Mouse (Mus musculus) testis, adult 2 months (tissue): ENCODE data around the gene Tiam1. TPM values are rescaled to one million over a fixed set of nuclear protein-coding genes. Genes with fewer than 3 reads are reported as not detected.

Experiments
- H3K27ac ChIP-seq: fragments of 200-500 bp; 2 replicates; pipeline ENCODE4 v1.5.1; 2012; ENCODE audit warnings: low read depth, low read length; ENCODE audit not compliant: control insufficient read depth, insufficient read depth
- H3K27me3 ChIP-seq: fragments of 200-500 bp; 2 replicates; pipeline ENCODE4 v1.6.1; 2012; ENCODE audit warnings: mild to moderate bottlenecking, low read length, moderate library complexity; ENCODE audit not compliant: control insufficient read depth, insufficient read depth
- H3K36me3 ChIP-seq: fragments of 200-500 bp; 2 replicates; pipeline ENCODE4 v1.6.1; 2012; ENCODE audit warnings: mild to moderate bottlenecking, low read length; ENCODE audit not compliant: control insufficient read depth, insufficient read depth
- H3K4me1 ChIP-seq: fragments of 200-500 bp; 2 replicates; pipeline ENCODE4 v1.6.1; 2012; ENCODE audit warnings: low read length; ENCODE audit not compliant: control insufficient read depth, insufficient read depth
- H3K4me3 ChIP-seq: fragments of 200-500 bp; 2 replicates; pipeline ENCODE4 v1.5.1; 2012; ENCODE audit warnings: low read depth, mild to moderate bottlenecking, low read length, moderate library complexity, mixed read lengths; ENCODE audit not compliant: control insufficient read depth
- CTCF ChIP-seq: fragments of 200-500 bp; IDR thresholded peaks from 2 replicates; pipeline ENCODE4 v1.5.1; 2012; ENCODE audit warnings: low read depth, mild to moderate bottlenecking, inconsistent platforms, low read length, moderate library complexity; ENCODE audit not compliant: control insufficient read depth, insufficient read depth, insufficient replicate concordance
- POLR2A ChIP-seq: fragments of 200-500 bp; IDR thresholded peaks from 2 replicates; pipeline ENCODE4 v1.6.1; 2012; ENCODE audit warnings: low read depth, mild to moderate bottlenecking, inconsistent platforms, low read length, moderate library complexity; ENCODE audit not compliant: control insufficient read depth
- polyA plus RNA-seq: library from polyadenylated mRNA; depleted of rRNA; stranded (reverse); fragments of >200 nt; gene quantifications from 2 replicates; pipeline ENCODE4 v1.2.3, GENCODE M21; 2012

The Tiam1 gene
- polyA plus RNA-seq, 1 experiment = 9.6 TPM

- no peaks in the 10 kb centered on the region for H3K36me3 ChIP-seq
- no peak overlapping the region for H3K27ac ChIP-seq
- H3K4me1 ChIP-seq = no peaks in the 10 kb centered on the region; the same call in 1 of the 2 replicates
- no peaks in the 10 kb centered on the region for H3K27me3 ChIP-seq
- TF ChIP-seq POLR2A (no peak), CTCF (no peak)
- H3K4me3 ChIP-seq = no peak overlapping the region
These were observed 8.0 kb downstream of the Tiam1 start for GRCm38 (mm10) chr16:90135580-90135979.

GRCm38 (mm10) chr16:90134351-90134750 is 9.2 kb downstream of the Tiam1 start:
- Histone ChIP-seq H3K27ac (no peak overlapping the region), H3K36me3 (no peaks in the 10 kb centered on the region), H3K27me3 (no peaks in the 10 kb centered on the region), H3K4me3 (no peak overlapping the region), H3K4me1 (no peaks in the 10 kb centered on the region; the same call in 1 of the 2 replicates)
- TF ChIP-seq CTCF (no peak), POLR2A (no peak)

GRCm38 (mm10) chr16:90132816-90133215 is 10.8 kb downstream of the Tiam1 start:
- no peak overlapping the region for H3K27ac ChIP-seq
- H3K27me3 ChIP-seq = no peaks in the 10 kb centered on the region

GRCm38 (mm10) chr16:90132331-90132730 is 11.2 kb downstream of the Tiam1 start:
- TF ChIP-seq CTCF (no peak), POLR2A (no peak)
- H3K4me1 ChIP-seq = no peaks in the 10 kb centered on the region
- no peak overlapping the region for H3K4me3 ChIP-seq
- no peaks in the 10 kb centered on the region for H3K36me3 ChIP-seq
- H3K27me3 ChIP-seq = no peaks in the 10 kb centered on the region
- H3K27ac ChIP-seq = no peak overlapping the region

More at GRCm38 (mm10) chr16:90132816-90133215, 10.8 kb downstream of the Tiam1 start:
- TF ChIP-seq POLR2A (no peak), CTCF (no peak)
- Histone ChIP-seq H3K36me3 (no peaks in the 10 kb centered on the region), H3K4me3 (no peak overlapping the region), H3K4me1 (no peaks in the 10 kb centered on the region; the same call in 1 of the 2 replicates)

GRCm38 (mm10) chr16:90128817-90129587 is 14.6 kb downstream of the Tiam1 start:
- Histone ChIP-seq H3K36me3 (no peaks in the 10 kb centered on the region), H3K4me3 (no peak overlapping the region), H3K27me3 (no peaks in the 10 kb centered on the region), H3K4me1 (peaks cover 2% of the 10 kb centered on the region; the same call in 1 of the 2 replicates), H3K27ac (peak overlapping the region; percentile 59; the same call in 1 of the 2 replicates)
- TF ChIP-seq POLR2A (no peak), CTCF (no peak)

- Histone ChIP-seq H3K4me1 (peaks cover 2% of the 10 kb centered on the region; the same call in 1 of the 2 replicates), H3K27me3 (no peaks in the 10 kb centered on the region), H3K36me3 (no peaks in the 10 kb centered on the region), H3K4me3 (no peak overlapping the region), H3K27ac (no peak overlapping the region)
- no peak for TF ChIP-seq CTCF
- no peak for TF ChIP-seq POLR2A
These were observed 15.2 kb downstream of the Tiam1 start for GRCm38 (mm10) chr16:90128361-90128760.

GRCm38 (mm10) chr16:90125318-90126314 is 18.0 kb downstream of the Tiam1 start:
- no peak for TF ChIP-seq CTCF
- no peak for TF ChIP-seq POLR2A
- H3K27me3 ChIP-seq = no peaks in the 10 kb centered on the region
- H3K4me3 ChIP-seq = no peak overlapping the region
- H3K4me1 ChIP-seq = peaks cover 7% of the 10 kb centered on the region
- H3K36me3 ChIP-seq = no peaks in the 10 kb centered on the region
- no peak overlapping the region; the same call in 1 of the 2 replicates for H3K27ac ChIP-seq
